Mouse (Mus musculus) kidney, postnatal 10 days (tissue): ENCODE measurements at regions not wholly inside any gene's neighbourhood (a gene's known extent, or its start where the extent isn't known, plus 50 kb on each side); places are given as distances from the start of the nearest gene placed in this dataset.
A peak's percentile ranks its signal among the peaks of the same experiment; 100 is the strongest.

Experiments
- DNase-seq: peaks from one replicate; pipeline ENCODE4 v3.0.0; 2021; ENCODE audit warnings: mixed read lengths

GRCm38 (mm10) chr8:25389371-25389855, 565.2 kb upstream of the Adam5 start:
- DNase-seq = peak; percentile 31

- no peak for DNase-seq
Observed at GRCm38 (mm10) chr8:25388811-25389210, 564.6 kb upstream of the Adam5 start.

- no peak for DNase-seq
Observed at GRCm38 (mm10) chr8:25385186-25385585, 561.0 kb upstream of the Adam5 start.

GRCm38 (mm10) chr8:25384591-25384990, 560.4 kb upstream of the Adam5 start:
- DNase-seq = no peak

GRCm38 (mm10) chr8:25373276-25373675, 549.1 kb upstream of the Adam5 start:
- DNase-seq = peak; percentile 73

GRCm38 (mm10) chr8:25370947-25371346, 546.8 kb upstream of the Adam5 start:
- no peak for DNase-seq

- DNase-seq = no peak
Observed at GRCm38 (mm10) chr8:25369331-25369730, 545.2 kb upstream of the Adam5 start.

- DNase-seq = peak; percentile 46
Observed at GRCm38 (mm10) chr8:25368561-25369091, 544.5 kb upstream of the Adam5 start.

- no peak for DNase-seq
Observed at GRCm38 (mm10) chr8:25367806-25368549, 543.8 kb upstream of the Adam5 start.

- no peak for DNase-seq
Observed at GRCm38 (mm10) chr8:25366181-25366580, 542.0 kb upstream of the Adam5 start.

GRCm38 (mm10) chr8:25362656-25363055, 538.5 kb upstream of the Adam5 start:
- no peak for DNase-seq

- DNase-seq = no peak
Observed at GRCm38 (mm10) chr8:25362146-25362545, 538.0 kb upstream of the Adam5 start.

GRCm38 (mm10) chr8:25361420-25361819, 537.3 kb upstream of the Adam5 start:
- DNase-seq = no peak

- no peak for DNase-seq
Observed at GRCm38 (mm10) chr8:25358539-25359165, 534.5 kb upstream of the Adam5 start.

GRCm38 (mm10) chr8:25353822-25354770, 529.9 kb upstream of the Adam5 start:
- peak; percentile 48 for DNase-seq

- DNase-seq = no peak
Observed at GRCm38 (mm10) chr8:25353405-25353804, 529.2 kb upstream of the Adam5 start.

- DNase-seq = no peak
Observed at GRCm38 (mm10) chr8:25348003-25348683, 524.0 kb upstream of the Adam5 start.

GRCm38 (mm10) chr8:25343160-25343602, 519.0 kb upstream of the Adam5 start:
- peak; percentile 81 for DNase-seq

- DNase-seq = no peak
Observed at GRCm38 (mm10) chr8:25342501-25342900, 518.3 kb upstream of the Adam5 start.

- DNase-seq = no peak
Observed at GRCm38 (mm10) chr8:25341225-25341624, 517.1 kb upstream of the Adam5 start.

- DNase-seq = no peak
Observed at GRCm38 (mm10) chr8:25340729-25341128, 516.6 kb upstream of the Adam5 start.

GRCm38 (mm10) chr8:25332120-25332607, 508.0 kb upstream of the Adam5 start:
- DNase-seq = no peak
